Mouse (Mus musculus): ENCODE measurements around the gene Itgb1.

The Itgb1 gene

DNA sequence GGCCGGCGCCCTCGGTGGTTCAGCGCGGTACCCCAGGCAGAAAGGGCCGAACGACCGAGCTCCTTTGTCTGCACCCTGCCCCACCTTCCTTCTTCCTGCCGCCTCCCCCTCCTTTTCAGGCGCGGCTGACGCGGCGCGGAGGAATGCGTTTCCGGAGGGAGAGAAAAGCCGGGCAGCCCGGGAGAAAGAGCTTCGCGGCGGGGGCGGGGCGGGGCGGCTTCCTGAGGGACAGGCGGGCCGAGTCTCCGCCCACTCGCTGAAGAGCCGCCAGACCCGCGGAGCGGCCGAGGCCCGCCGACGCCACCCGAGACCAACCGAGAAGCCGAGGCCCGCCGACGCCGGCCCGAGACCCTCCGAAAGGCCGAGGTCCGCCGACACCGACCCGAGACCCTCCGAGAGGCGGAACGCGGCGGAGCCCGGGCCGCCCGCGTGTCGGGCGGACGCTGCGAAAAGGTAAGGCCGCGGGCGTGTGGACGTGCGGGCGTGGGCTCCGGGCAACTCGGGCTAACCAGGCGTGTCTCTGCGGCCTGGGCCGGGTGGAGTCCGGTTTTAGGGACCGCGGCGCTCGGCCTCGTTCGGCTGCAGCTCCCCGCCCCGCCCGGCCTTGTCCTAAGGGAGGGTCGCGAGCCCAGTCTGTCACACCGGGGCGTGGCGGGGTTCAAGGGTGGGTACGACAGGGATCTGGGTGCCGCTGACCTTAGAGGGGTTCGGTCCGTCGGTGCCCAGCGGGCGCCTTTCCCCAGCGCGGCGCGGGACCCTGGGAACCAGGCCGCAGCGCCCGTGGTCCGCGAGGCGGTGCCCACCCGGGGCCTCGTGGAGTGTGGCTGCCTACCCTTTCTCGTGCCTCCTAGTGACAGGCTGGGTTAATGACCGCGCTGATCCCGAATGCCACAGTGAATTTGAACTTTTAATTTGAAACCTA lies at the start of gene Itgb1:
Gene Itgb1 (plus strand): TSS at position 148 of the 922 bp plus-strand sequence.
- peak; percentile 75 to 80 for DNase-seq (ENCODE audit: low spot score in 2 of 2)

- no peak for DNase-seq (ENCODE audit: low spot score in 2 of 2)
Observed at GRCm38 (mm10) chr8:128643104-128643503, 42.4 kb upstream of the Itgb1 start.

DNA sequence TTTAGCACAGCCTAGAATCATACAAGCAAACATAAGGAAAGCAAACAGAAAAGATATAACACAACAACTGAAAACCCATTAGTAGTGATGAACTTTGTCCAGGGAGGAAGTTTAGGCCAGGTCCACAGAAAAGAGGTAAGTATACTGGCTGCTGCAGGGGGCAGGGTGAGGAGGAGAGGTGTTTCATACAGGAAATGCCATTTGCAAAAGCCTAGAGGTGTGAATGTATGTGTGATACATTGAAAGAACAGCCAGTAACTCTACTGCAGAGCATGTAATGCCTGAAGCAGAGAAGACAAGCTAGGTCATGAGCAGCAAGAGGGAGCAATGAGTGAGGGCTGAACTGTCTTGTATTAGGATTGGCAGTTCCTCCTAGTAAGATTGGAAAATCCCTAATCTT lies 40.0 kb upstream of the Itgb1 start:
- DNase-seq (ENCODE audit: low spot score in 2 of 2) = no peak

- no peak for DNase-seq (ENCODE audit: low spot score in 2 of 2)
Observed at GRCm38 (mm10) chr8:128646456-128646855, 39.0 kb upstream of the Itgb1 start.

DNA sequence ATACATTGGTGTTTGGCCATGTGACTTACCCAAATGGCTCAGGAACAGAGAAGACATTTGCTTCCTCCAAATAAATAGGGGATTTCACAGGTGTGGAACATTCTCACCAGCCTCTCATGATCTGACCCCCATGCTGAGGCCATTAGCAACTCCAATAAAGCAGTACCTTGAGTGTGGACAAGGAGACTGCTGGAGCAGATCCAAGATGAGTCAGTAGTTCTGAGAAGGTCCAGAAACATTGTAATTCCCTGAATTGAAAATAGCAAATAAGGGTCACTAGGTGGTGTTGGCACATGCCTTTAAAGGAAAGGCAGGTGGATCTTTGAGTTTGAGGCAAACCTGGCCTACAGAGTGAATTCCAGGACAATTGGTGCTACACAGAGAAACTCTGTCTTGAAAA lies 37.4 kb upstream of the Itgb1 start:
- no peak for DNase-seq (ENCODE audit: low spot score in 2 of 2)

- no peak for DNase-seq (ENCODE audit: low spot score in 2 of 2)
Observed at GRCm38 (mm10) chr8:128650331-128650855, 35.1 kb upstream of the Itgb1 start.

DNA sequence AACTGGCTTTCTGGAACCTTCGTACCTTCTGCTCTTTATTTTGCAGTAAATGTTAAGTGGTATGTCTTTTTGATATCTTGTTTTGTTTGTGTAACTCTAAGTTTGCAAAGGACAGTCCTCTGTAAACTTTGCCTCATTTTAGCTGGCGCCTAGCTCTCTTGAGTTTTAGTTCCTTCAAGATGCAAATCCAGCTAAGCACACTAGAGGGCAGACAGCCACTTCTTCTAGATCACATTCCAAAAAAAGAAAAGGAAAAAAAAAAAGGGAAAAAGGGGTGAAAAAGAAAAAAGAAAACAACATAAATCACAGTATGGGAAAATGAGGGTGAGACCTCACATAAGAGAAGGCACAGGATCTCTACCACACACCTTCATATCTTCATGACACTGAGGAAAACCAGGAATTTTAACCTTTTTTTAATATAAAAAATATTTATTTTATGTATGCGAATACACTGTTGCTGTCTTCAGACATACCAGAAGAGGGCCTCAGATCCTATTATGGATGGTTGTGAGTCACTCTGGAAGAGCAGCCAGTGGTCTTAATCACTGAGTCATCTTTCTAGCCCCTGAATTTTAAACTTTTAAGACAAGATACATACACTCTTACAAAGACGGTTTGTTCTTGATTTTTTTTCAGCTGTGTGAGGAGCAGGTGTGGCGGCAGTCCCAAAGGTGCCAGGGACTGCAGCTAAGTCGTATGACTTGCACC lies 32.9 kb upstream of the Itgb1 start:
- DNase-seq (ENCODE audit: low spot score in 2 of 2) = peak in 1 of 2 experiments; percentile 27

GRCm38 (mm10) chr8:128653642-128654364 lies 31.7 kb upstream of the Itgb1 start:
- DNase-seq (ENCODE audit: low spot score in 2 of 2) = no peak

DNA sequence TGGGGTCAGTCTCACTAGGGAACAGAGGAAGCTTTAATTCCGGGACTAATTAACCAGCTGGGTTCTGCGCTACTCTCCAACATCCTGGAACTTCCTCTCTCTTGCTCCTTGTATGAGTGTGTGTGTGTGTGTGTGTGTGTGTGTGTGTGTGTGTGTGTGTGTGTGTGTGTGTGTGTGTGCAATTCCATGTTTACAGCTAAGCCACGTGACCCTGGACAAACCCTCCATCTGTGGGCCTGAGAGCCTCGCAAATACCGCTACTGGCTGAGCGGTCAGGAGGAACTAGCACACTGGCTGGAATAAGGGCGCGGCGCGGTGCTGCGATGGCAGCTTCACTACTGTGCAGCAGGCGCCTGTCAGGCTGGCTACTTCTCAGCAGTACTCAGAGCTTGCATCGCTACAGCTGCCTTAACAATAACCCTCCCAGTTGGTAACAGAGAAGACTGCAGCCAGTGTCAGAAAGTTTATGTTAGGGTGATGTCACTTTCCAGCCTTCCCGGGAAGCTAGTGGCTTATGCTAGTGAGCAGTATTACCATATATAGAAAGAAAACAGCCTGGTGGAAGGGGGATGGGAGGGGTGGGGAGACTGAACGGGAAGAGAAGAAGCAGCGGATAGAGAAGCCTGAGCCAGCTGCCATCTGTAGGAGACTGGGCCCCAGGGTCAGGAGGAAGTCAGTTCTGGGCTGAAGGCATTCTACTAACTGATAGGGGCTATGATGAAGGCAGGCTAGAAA lies 30.9 kb upstream of the Itgb1 start:
- peak; percentile 16 to 22 for DNase-seq (ENCODE audit: low spot score in 2 of 2)

DNA sequence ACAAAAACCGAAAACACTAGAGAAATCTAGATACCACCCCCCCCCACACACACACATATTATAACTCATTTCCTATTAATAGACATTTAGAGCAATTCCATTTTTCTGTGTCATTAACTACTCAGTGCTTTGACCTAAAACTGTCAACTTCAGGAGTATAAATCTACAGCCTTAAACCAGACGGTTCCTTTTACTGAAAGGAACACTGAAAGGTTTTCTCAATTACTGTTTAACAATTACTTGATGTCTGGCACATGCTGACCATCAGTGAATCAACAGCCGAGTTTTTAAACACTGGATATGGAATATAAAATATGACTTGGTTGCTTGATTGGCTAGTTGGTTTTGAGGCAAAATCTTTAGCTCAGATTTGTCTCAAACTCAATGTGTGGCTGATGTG lies 23.3 kb upstream of the Itgb1 start:
- DNase-seq (ENCODE audit: low spot score in 2 of 2) = no peak

GRCm38 (mm10) chr8:128662696-128663095 lies 22.8 kb upstream of the Itgb1 start:
- no peak for DNase-seq (ENCODE audit: low spot score in 2 of 2)

GRCm38 (mm10) chr8:128663106-128663505 lies 22.3 kb upstream of the Itgb1 start:
- no peak for DNase-seq (ENCODE audit: low spot score in 2 of 2)

DNA sequence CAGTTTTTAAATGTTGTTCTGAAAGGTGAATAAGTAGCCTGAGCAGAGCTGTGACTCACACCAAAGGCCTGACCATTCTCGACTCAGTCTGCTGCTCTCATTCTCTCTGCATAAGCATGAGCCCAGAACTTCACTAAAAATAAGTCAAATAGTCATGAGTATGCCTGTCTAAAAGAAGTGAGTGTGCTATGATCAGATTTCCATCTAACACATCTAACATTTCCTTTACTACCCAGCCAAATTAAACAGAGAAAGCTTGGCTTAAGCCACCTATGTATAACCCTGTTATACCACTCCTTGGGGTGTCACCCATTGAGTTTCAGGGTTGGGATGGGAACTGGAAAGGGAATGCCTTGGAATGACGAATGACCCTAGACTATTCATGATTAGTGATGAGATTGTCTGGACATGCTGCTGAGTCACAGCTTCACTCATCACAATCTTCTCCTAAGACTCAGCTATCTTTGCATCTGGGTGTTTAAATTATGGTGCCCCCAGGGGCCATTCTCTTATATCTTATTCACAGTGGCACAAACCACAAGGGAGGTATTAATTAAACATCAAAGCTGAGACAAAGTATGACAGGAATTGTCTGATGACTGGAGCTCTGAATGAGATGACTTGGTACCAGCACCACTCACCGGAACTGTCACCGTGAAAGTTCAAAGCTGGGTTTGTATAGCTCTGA lies 18.7 kb upstream of the Itgb1 start:
- DNase-seq (ENCODE audit: low spot score in 2 of 2) = no peak

GRCm38 (mm10) chr8:128671813-128672212 lies 13.6 kb upstream of the Itgb1 start:
- DNase-seq (ENCODE audit: low spot score in 2 of 2) = no peak

GRCm38 (mm10) chr8:128672441-128672840 lies 13.0 kb upstream of the Itgb1 start:
- DNase-seq (ENCODE audit: low spot score in 2 of 2) = no peak

DNA sequence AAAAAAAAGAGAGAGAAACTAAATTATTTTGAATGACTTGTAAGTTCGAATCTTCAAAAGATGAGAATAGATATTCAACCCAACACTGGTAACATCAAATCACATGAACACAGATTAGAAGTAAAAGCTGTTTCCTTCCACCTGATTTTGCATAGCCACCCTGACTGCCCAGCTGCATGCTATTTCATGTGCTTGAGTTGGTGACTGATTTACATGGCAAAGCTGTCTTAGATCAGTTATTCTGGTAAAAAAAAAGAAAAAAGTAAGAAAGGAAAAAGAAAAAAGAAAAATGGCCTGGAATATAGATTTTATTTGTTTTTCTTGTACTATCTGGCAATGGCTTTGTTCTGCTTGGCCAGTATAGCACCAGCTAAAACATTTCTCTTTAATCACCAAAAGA lies 12.5 kb upstream of the Itgb1 start:
- no peak for DNase-seq (ENCODE audit: low spot score in 2 of 2)

DNA sequence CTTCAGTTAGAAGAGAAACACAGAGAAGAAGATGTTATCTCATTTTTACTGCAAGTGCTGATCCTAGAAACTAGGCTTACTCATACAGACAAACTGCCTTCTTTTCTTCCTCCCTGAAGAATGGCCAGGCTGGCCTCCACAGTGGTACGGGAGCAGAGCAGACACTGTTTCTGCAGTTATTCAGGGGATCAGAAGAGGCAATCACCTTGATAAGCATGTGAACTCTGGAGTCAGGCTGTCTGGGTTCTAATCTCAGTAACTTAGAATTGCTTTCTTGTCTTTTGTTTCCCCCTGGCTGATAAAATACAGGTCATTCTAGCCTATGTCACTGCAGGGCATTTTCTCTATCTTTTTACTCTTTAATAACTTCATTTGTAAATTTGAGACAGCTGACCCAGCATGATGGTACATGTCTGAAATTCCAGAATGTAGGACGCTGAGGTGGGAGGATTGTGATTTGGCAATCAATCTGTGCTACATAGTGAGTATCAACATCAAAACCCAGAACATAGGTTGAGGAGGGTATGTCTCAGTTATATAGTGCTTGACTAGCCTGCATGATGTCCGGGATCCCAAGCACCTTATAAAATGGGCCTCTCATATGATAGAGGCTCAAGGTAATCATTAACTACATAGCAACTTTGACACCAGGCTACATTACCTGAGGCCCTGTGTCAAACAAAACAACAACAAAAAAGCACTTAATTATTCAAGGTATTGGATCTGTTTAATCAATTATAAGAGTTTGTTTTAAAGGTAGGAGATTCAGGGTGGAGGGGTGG lies 9.4 kb upstream of the Itgb1 start:
- DNase-seq (ENCODE audit: low spot score in 2 of 2) = no peak

DNA sequence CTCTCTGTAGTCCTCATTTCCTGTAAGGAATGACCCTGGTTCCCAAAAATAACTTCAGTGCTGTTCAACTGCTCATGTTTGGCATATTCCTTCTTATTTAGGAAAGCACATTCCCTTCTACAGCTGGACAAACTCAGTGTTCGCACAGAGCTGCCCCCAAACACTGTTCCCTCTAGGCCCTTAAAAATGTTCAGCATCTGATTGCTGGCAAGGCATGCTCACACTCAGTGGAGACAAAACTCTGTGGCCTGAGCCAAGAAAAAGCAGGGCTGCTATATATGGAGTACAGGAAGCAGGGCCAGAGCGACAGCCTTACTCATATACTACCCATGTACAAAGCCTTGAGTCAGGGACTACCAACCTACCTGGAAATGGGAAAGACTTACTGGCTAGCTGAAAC lies 5.5 kb upstream of the Itgb1 start:
- DNase-seq (ENCODE audit: low spot score in 2 of 2) = no peak

DNA sequence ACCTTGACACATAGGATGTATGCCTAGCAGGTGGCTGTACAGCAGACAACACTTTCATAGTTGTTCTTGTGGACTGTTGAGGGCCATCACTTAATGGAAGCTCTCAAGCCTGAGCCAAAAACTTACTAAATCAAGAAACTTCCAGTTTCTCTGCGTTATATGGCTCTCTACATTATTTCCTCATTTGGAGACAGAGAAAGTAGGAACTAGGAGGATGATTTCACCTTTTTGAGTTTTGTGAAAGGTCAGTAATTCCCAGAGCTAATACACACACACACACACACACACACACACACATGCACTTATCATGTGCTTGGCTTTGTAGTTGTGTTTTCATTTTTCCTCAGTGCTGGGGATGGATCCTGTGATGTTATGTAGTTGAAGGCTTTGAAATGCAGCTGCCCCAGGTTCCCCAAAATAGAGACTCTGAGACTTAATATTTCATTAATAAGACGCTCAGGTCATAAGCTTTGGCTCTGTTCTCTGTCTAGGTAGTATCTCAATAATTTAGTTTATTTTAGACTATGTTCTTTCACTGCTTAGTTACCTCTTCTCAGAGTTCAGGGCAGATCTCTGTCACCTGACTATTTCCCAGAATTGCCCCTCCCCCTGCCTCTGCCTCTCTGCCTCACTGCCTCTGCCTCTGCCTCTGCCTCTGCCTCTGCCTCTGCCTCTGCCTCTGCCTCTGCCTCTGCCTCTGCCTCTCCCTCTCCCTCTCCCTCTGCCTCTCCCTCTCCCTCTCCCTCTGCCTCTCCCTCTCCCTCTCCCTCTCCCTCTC lies 4.7 kb upstream of the Itgb1 start:
- no peak for DNase-seq (ENCODE audit: low spot score in 2 of 2)
